Mouse (Mus musculus) gastrocnemius, postnatal 25 days (tissue): ENCODE data around the gene Gm20388. TPM values are rescaled to one million over a fixed set of nuclear protein-coding genes. Genes with fewer than 3 reads are reported as not detected.

Source experiments
- DNase-seq: peaks from one replicate; pipeline ENCODE4 v3.0.0; 2022
- total RNA-seq, 2 experiments: library from RNA; stranded (reverse); gene quantifications; 1 replicate in 1 of 2; 2 replicates in 1 of 2; pipeline ENCODE4 v1.2.3; 2021

Gene Gm20388
- total RNA-seq, 2 experiments from 2014 or later: 6.7 TPM; not detected in 1

DNA sequence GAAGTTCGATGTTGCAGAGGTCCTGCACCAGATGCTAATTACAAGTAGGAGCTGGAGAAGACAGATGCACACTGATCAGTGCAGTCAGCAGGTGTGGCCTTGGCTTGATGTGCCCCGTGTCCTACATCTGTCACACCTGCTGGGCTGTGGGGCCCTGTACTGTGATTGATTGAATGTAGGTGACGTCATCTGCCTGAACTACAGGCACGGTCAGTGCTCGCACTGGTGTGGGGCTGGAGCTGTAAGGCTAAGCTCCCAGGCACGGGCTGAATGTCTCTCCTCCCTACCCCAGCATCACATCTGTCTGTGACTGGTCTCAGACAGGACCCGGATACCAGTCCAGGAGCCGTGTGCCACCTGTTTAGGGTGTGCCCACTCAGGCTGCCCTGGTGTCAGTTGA, 3870.6 kb downstream of the Gm20388 start:
- no peak for DNase-seq

DNA sequence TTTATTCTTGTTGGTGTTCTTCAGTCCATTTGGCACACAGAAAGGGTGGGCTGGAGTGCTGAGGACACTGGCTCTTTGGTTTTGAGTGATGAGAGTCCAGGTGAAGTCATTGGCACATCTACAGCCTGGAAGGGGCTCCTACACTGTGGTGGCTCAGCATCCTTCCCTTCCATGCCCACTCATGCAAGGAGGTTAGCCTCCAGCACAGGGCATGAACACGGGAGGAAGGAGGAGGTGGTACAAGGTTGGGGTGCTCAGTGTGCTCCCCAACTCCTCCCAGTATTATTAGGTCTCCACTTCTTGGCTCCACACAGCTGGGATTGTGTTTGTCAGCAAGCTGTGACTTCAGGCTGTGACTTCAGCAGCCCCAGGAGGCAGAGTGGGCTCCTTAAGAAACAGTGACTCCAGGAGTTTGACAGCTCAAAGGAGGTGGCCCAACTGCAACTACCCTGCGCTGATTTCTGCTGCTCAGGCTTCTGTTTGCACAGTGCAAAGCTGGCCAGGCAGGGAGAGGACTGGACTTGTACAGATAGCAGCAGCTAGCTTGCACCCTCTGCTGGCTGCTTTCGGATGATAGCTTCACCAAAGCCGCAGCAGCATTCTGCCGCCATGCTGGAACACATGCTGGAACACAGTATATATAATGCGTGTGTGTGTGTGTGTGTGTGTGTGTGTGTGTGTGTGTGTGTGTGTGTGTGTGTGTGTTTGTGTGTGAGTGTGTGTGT, 3873.0 kb downstream of the Gm20388 start:
- peak; percentile 54 for DNase-seq

- DNase-seq: peak; percentile 32
Observed at GRCm38 (mm10) chr8:123786166-123786565, 3875.5 kb downstream of the Gm20388 start.

- DNase-seq: no peak
Observed at GRCm38 (mm10) chr8:123786644-123787043, 3876.0 kb downstream of the Gm20388 start.

- no peak for DNase-seq
Observed at GRCm38 (mm10) chr8:123787254-123787897, 3876.7 kb downstream of the Gm20388 start.

- DNase-seq: no peak
Observed at GRCm38 (mm10) chr8:123788416-123789170, 3878.0 kb downstream of the Gm20388 start.

GRCm38 (mm10) chr8:123789461-123789860, 3878.8 kb downstream of the Gm20388 start:
- no peak for DNase-seq

GRCm38 (mm10) chr8:123789970-123790369, 3879.3 kb downstream of the Gm20388 start:
- DNase-seq: peak; percentile 53

DNA sequence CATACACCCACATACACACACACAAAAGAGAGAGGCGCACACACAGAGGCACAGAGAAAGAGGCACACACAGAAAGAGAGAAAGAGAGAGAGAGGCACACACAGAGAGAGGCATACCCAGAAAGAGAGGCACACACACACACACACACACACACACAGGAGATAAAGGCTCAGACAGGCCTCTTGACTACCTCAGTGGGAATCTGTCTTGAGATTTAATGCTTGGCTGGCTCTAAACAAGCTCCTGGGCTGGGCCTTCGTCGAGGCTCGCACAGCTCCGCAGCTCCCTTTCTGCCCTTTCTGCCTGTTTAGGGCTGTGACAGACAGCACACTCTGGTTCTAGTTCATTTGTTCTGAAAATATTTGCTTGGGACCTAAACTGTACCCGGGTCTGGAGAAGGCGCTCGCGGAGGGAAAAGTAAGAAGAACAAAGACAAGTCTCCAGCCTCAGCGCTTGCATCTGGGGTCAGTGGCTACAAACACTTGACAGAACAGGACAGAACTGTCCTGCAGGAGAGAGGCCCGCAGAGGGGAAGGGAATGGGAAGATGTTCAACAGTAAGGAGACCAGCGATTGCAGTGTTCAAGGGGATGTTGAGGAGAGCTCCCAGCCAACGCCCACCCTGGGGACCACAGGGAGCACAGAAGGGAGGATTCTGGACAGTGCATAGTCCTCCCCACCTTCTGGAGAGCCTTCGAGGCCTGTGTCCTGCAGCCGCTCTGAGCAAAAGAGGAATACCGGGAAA, 3880.6 kb downstream of the Gm20388 start:
- DNase-seq: no peak

- DNase-seq: no peak
Observed at GRCm38 (mm10) chr8:123791845-123792225, 3881.2 kb downstream of the Gm20388 start.

DNA sequence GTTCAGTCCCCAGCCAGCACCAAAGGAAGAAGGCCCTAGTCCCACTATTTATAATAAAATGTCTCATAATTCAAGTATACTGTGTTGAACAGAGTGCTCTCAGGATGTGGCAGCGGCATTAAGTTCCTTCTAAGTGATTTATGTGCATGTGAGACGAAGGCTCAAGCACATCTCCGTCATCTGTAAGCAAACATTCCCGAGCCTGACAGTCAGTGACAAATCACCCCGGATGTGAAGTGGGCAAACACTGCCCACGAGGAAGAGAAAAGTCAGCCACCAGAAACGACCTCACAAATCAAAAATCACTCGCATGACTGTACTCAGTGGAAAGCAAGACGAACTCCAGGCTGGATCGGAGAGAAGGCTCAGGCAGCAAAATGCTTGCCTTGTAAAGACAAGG, 3883.3 kb downstream of the Gm20388 start:
- no peak for DNase-seq

- no peak for DNase-seq
Observed at GRCm38 (mm10) chr8:123794766-123795165, 3884.1 kb downstream of the Gm20388 start.

DNA sequence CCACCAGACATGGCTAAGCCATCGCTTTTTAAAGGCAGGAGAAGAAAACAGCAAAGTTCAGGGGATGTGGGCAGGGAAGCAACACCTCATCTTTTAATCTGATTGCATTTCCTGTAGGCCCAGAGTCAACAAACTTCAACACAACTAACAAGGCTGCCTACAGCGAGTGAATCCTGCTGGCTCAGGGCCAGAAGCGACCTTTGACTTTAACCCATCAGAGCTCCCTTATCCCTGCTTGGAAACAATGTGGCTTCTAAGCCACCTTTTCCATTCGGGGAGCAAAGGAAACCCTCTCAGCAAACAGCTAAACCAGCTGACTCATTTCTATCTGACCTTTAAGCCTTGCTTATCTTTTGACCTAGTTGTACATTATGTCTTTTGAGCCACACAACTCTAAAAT, 3886.1 kb downstream of the Gm20388 start:
- DNase-seq: no peak

DNA sequence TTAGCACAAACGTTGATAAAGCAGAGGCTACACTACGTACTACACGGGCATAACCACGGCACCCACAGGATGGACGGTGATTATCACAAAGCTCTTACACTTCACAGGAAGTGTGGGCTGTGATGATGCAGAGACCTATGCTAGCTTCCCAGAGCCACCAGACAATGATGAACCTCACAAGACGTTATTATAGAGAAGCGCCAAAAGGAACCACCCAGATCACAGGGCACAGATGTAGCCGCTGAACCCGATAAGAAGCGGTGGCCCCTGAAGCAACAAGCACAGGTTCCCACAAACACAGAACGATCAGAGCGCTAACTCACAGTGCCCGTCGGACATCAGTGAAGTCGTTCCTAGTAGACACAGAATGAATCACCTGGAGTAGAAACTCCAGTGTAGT, 3887.3 kb downstream of the Gm20388 start:
- DNase-seq: no peak

- no peak for DNase-seq
Observed at GRCm38 (mm10) chr8:123799434-123799833, 3888.8 kb downstream of the Gm20388 start.

DNA sequence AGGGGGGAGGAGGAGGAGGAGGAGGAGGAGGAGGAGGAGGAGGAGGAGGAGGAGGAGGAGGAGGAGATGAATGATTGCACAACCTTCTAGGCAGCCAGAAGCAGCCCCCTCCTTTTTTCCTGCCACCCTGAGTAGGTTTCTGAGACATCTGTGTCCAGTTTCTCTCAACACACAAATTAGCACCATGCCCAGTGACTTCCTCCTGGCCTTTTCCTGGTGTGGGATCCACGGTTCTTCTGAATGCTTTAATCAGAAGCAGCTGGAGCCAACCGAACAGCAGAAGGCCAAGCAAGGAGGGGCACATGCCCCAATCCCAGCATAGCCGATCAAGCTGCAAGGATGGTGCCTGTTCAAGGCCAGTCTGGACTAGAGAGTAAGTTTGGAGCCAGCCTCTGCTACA, 3889.2 kb downstream of the Gm20388 start:
- no peak for DNase-seq

- DNase-seq: no peak
Observed at GRCm38 (mm10) chr8:123800867-123801266, 3890.2 kb downstream of the Gm20388 start.

- DNase-seq: no peak
Observed at GRCm38 (mm10) chr8:123801538-123801937, 3890.9 kb downstream of the Gm20388 start.

- DNase-seq: no peak
Observed at GRCm38 (mm10) chr8:123803639-123804038, 3893.0 kb downstream of the Gm20388 start.

- DNase-seq: no peak
Observed at GRCm38 (mm10) chr8:123804586-123804985, 3893.9 kb downstream of the Gm20388 start.

- no peak for DNase-seq
Observed at GRCm38 (mm10) chr8:123805209-123805717, 3894.6 kb downstream of the Gm20388 start.

DNA sequence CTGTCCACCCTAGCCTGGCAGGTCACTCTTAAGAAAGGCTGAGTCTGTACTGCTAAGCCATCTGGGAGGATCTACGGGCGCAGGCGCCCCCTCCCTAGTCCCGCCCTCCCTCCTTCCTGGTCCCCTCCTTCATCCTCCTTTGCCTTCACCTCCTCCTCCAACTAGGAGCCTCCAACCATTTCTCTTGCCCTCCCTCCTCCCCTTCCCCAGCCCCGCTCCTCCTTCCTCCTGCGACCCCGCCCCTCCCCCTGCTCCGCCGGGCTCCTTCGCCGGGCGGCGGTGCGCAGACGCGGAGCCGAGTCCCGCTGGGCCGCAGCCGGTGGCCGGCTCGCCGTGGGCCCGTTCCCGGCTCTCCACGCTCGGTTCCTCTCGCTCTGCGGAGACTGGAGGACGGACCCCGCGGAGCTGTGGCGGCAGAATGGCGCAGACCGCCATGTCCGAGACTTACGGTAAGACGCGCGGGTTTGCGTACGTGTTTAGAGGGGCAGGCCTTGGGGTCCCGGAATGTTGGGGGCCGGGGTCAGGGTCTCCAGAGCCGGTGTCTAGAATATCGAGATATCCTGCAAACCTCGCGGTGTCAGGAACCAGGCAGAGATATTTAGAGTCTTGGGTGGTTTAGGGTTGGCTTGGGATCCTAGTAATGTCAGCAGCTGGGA, 3895.2 kb downstream of the Gm20388 start, which contains the start of gene Rab4a:
Gene Rab4a (plus strand): TSS at position 268 of the 656 bp plus-strand sequence.
- DNase-seq: peak; percentile 85
